Mouse (Mus musculus) sigmoid colon, adult 10 weeks (tissue): ENCODE results near the gene Ldoc1. TPM values are rescaled to one million over a fixed set of nuclear protein-coding genes. Genes with fewer than 3 reads are reported as not detected.

ENCODE experiments used
- polyA plus RNA-seq: library from polyadenylated mRNA; stranded (reverse); fragments of 350-450 nt; fragmentation: Illumina TruSeq; extraction: RNeasy Lipid Tissue Mini Kit (QIAGEN cat#74804); gene quantifications from one replicate; pipeline ENCODE4 v1.2.3, GENCODE M21; 2014; ENCODE audit warnings: low read depth, low replicate concordance

Gene Ldoc1
- not detected for polyA plus RNA-seq

DNA sequence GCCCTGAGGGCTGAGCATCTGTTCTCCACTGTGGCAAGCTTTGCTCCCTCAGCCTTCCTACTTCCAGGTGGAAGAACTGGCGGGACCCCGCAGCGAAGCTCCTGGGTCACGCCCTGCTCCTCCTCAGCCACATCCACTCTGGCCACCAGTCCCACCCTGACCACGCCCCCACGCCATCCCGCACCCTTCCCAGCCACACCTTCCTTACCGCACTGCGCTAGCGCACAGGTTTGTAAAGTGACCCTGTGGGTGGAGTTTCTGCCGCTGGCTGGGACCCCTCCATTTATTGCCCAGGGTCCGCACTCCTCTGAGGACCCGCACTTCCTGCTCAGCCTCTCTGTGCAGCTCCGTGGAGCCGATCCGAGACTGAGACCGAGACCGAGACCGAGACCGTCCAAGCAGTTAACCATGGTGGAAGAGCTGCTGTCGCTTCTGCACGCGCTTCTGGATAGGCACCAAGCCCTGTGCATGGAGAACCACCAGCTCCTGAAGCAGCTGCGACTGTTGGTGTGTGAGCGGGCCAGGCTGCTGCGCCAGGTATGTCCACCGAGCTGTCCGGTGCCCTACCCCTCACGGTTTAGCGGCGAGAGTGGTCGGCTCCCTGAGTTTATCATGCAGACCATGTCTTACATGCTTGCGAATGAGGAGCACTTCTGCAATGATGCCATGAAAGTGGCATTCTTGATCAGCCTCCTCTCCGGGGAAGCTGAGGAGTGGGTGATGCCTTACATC, at the start of gene Ldoc1:
Gene Ldoc1 (plus strand): TSS at position 196 of the 732 bp plus-strand sequence.

